Mouse (Mus musculus) cerebellum, postnatal 25 days (tissue): ENCODE measurements around the gene Shank3.

ENCODE experiments used
- DNase-seq, 2 experiments: peaks; one replicate each; pipeline ENCODE4 v3.0.0; 2021; ENCODE audit warnings: mixed read lengths in 2 of 2

Gene Shank3

GRCm38 (mm10) chr15:89557996-89558390 is 58.6 kb downstream of the Shank3 start:
- peak; percentile 36 to 37 for DNase-seq

GRCm38 (mm10) chr15:89559202-89559731 is 59.8 kb downstream of the Shank3 start:
- DNase-seq: peak; percentile 41 to 52

- DNase-seq: no peak
These were observed 68.7 kb downstream of the Shank3 start, which contains the start of gene Acr for GRCm38 (mm10) chr15:89568114-89568513. Gene Acr, plus strand, starts transcription at chr15:89568326.

GRCm38 (mm10) chr15:89572147-89572546 is 72.7 kb downstream of the Shank3 start:
- no peak for DNase-seq

- DNase-seq: no peak
These were observed 83.1 kb downstream of the Shank3 start for GRCm38 (mm10) chr15:89582494-89582893.

- DNase-seq: no peak
These were observed 85.7 kb downstream of the Shank3 start for GRCm38 (mm10) chr15:89585101-89585500.

- peak in 1 of 2 experiments; percentile 1 for DNase-seq
These were observed 86.2 kb downstream of the Shank3 start for GRCm38 (mm10) chr15:89585631-89586030.

- DNase-seq: no peak
These were observed 89.7 kb downstream of the Shank3 start for GRCm38 (mm10) chr15:89589146-89589545.

- DNase-seq: no peak
These were observed 91.9 kb downstream of the Shank3 start for GRCm38 (mm10) chr15:89591317-89591716.

GRCm38 (mm10) chr15:89591723-89592455 is 92.5 kb downstream of the Shank3 start, which contains the start of gene Rabl2:
Gene Rabl2, minus strand, starts transcription at chr15:89591923.
- DNase-seq: peak; percentile 85 to 90

- DNase-seq: no peak
These were observed 93.1 kb downstream of the Shank3 start for GRCm38 (mm10) chr15:89592548-89592947.

- no peak for DNase-seq
These were observed 106.6 kb downstream of the Shank3 start for GRCm38 (mm10) chr15:89605822-89606570.

- DNase-seq: no peak
These were observed 108.1 kb downstream of the Shank3 start for GRCm38 (mm10) chr15:89607480-89607879.

- no peak for DNase-seq
These were observed 108.5 kb downstream of the Shank3 start for GRCm38 (mm10) chr15:89607888-89608287.
